Comparison of ENCODE assay signal across 25 mouse cellular contexts in the genomic region with DNA sequence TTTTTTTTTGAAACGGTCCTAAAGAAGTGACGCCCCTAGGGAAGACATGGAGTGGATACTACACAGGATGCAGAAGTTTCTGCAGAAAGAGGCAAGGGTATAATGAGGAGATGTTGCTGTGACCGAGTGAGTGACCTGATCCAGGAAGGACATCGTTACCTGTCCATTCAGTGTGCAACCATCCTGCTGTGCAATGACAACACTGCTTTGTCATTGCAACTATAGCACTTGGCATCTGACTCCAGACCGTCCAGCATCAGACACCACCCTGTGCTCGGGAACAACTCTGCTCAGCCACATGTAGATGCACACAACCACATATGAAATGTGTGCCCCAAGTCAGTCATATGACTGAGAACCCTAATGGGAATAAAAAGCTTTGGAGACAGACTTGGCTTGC.
DNase-seq lines count a peak whose midpoint lies in the region; ATAC-seq and TF ChIP-seq lines count a peak whose summit lies in the region.
"Had no signal": no experiment of that assay in that cellular context is flagged by ENCODE, and none has a peak within 500 bp of the region (broad histone marks: within the 10 kb centered on the region; RNA-seq: fewer than 3 reads in every experiment).

No protein-coding gene starts in this region.

- no peak overlapping the region for H3K27ac ChIP-seq in ES-E14 (ENCODE audit: insufficient read depth, low read depth, low read length, poor library complexity, severe bottlenecking)
- H3K27ac ChIP-seq: embryonic facial prominence, embryonic 10.5 days; embryonic facial prominence, embryonic 12.5 days; forebrain, embryonic 10.5 days; forebrain, embryonic 12.5 days had no signal

- peaks cover 8% of the 10 kb centered on the region for H3K9me3 ChIP-seq in megakaryocyte, embryonic 14.5 days
- no peaks in the 10 kb centered on the region for H3K9me3 ChIP-seq in ES-E14 (ENCODE audit: control insufficient read depth, insufficient read depth, low read depth, low read length)
- H3K9me3 ChIP-seq: embryonic facial prominence, embryonic 12.5 days had no signal

- H3K36me3 ChIP-seq in megakaryocyte, embryonic 14.5 days (replicated peaks; ENCODE audit: low read length), result no peaks in the 10 kb centered on the region
- H3K36me3 ChIP-seq in ES-E14 (ENCODE audit: control insufficient read depth, insufficient read depth, low read length, poor library complexity, severe bottlenecking), result no peaks in the 10 kb centered on the region
- H3K36me3 ChIP-seq: embryonic facial prominence, embryonic 10.5 days; embryonic facial prominence, embryonic 12.5 days; forebrain, embryonic 10.5 days; forebrain, embryonic 12.5 days had no signal

- in situ Hi-C loops in ES-E14 (cut with MboI; ENCODE audit: low sequenced_read_pairs in 2 of 2, unreplicated experiment in 2 of 2), result no loop called here

- no peaks in the 10 kb centered on the region for H3K4me1 ChIP-seq in megakaryocyte, embryonic 14.5 days
- H3K4me1 ChIP-seq in ES-E14 (ENCODE audit: control insufficient read depth in 2 of 2, insufficient read depth in 2 of 2, low read length in 2 of 2, poor library complexity in 1 of 2), result peaks cover 0 to 3% of the 10 kb centered on the region in 2 experiments; a peak in 3 of 4 replicates
- H3K4me1 ChIP-seq: embryonic facial prominence, embryonic 10.5 days; embryonic facial prominence, embryonic 12.5 days; forebrain, embryonic 10.5 days; forebrain, embryonic 12.5 days had no signal

- peak overlapping the region; percentile 39 for H3K4me3 ChIP-seq in megakaryocyte, embryonic 14.5 days (replicated peaks)
- H3K4me3 ChIP-seq in ES-E14 (ENCODE audit: insufficient read depth in 1 of 2, low read depth in 1 of 2, low read length in 2 of 2, poor library complexity in 1 of 2, severe bottlenecking in 1 of 2), result no peak overlapping the region
- H3K4me3 ChIP-seq: embryonic facial prominence, embryonic 10.5 days; embryonic facial prominence, embryonic 12.5 days; erythroblast, embryonic 14.5 days; forebrain, embryonic 10.5 days; forebrain, embryonic 12.5 days had no signal

- H3K9ac ChIP-seq in ES-E14 (ENCODE audit: insufficient read depth, low read depth, low read length, poor library complexity, severe bottlenecking), result no peak overlapping the region
- H3K9ac ChIP-seq: embryonic facial prominence, embryonic 12.5 days; forebrain, embryonic 12.5 days had no signal

- H3K27me3 ChIP-seq in megakaryocyte, embryonic 14.5 days (replicated peaks), result no peaks in the 10 kb centered on the region
- H3K27me3 ChIP-seq: CH12.LX; embryonic facial prominence, embryonic 12.5 days; forebrain, embryonic 12.5 days had no signal

- DNase-seq in ES-E14 (ENCODE audit: low read depth, low spot score) (peak; percentile 6), ZHBTc4 (ENCODE audit: low read depth, low spot score) (peak; percentile 29)
- no peak for DNase-seq in embryo, embryonic 10 days (ENCODE audit: low spot score)
- no peak for DNase-seq in urinary bladder, adult 2 months (ENCODE audit: low spot score)
- DNase-seq: adrenal gland, adult 2 months; adrenal gland, postnatal 10 days; adrenal gland, postnatal 25 days; B cell, adult 2 months; cerebellum, adult 11 months; cerebellum, adult 18-20 months; cerebellum, adult 8-10 months; cerebellum, adult 9-11 months; cerebellum, postnatal 14 days; cerebellum, postnatal 36 days had no signal

- ATAC-seq in megakaryocyte, adult 5-6 weeks (ENCODE audit: poor library complexity, severe bottlenecking), result no peak
- ATAC-seq: CD4-positive, CD25-positive, alpha-beta regulatory T cell, adult 4 months; forebrain, embryonic 14.5 days; forebrain, embryonic 16.5 days had no signal

TF ChIP-seq in ES-E14, 5 proteins besides CTCF, POLR2A, EP300 and RAD21:
- TF ChIP-seq HCFC1 (IDR thresholded peaks at IDR 0.05; ENCODE audit: borderline replicate concordance, insufficient read depth, low read length) (no peak), ZNF384 (IDR thresholded peaks at IDR 0.05; ENCODE audit: low read depth, low read length) (no peak), MAFK (IDR thresholded peaks at IDR 0.05; ENCODE audit: insufficient read depth, low read depth, low read length) (no peak), CHD2 (IDR thresholded peaks at IDR 0.05; ENCODE audit: low read depth, low read length) (no peak), ZC3H11A (IDR thresholded peaks at IDR 0.05; ENCODE audit: borderline replicate concordance, low read depth, low read length) (no peak)

Comparison
In these comparisons a context has a peak if more than half of its experiments do, and no peak if none do; other contexts are left out.
1. DNase-seq: peak in ES-E14 (single experiment) and ZHBTc4 (single experiment); none in embryo, embryonic 10 days (single experiment) and urinary bladder, adult 2 months (single experiment).